Mouse (Mus musculus) heart, postnatal 0 days (tissue): ENCODE measurements around the gene Ap1g1. TPM values are rescaled to one million over a fixed set of nuclear protein-coding genes. Genes with fewer than 3 reads are reported as not detected.
A peak's percentile ranks its signal among the peaks of the same experiment; 100 is the strongest.

ENCODE experiments used
- ATAC-seq: fragments of 200-750 bp; cut with Nextera tagmentation; 2 replicates; pipeline ENCODE4 v1.8.0; 2017; ENCODE audit warnings: low read depth, moderate number of reproducible peaks, moderate library complexity; ENCODE audit not compliant: insufficient read depth
- DNase-seq: peaks from one replicate; pipeline ENCODE4 v3.0.0-alpha.2; 2016; ENCODE audit warnings: low spot score
- H3K27ac ChIP-seq: fragments of 300-500 bp; sonication (generic); 2 replicates; pipeline ENCODE4 v1.5.1; 2014; ENCODE audit warnings: low read depth, mild to moderate bottlenecking
- H3K27me3 ChIP-seq: fragments of 300-500 bp; sonication (generic); 2 replicates; pipeline ENCODE4 v1.6.1; 2014; ENCODE audit warnings: low read length, mixed read lengths; ENCODE audit not compliant: control insufficient read depth, insufficient read depth
- H3K36me3 ChIP-seq: fragments of 300-500 bp; sonication (generic); replicated peaks from 2 replicates; pipeline ENCODE4 v1.6.1; 2014; ENCODE audit warnings: low read length, mixed read lengths; ENCODE audit not compliant: control insufficient read depth, insufficient read depth
- H3K4me1 ChIP-seq: fragments of 300-500 bp; sonication (generic); 2 replicates; pipeline ENCODE4 v1.6.1; 2014; ENCODE audit warnings: antibody characterized with exemption; ENCODE audit not compliant: control insufficient read depth, insufficient read depth
- H3K4me2 ChIP-seq: fragments of 300-500 bp; sonication (generic); 2 replicates; pipeline ENCODE4 v1.6.1; 2014; ENCODE audit warnings: low read depth, mild to moderate bottlenecking, low read length, moderate library complexity
- H3K4me3 ChIP-seq: fragments of 300-500 bp; sonication (generic); 2 replicates; pipeline ENCODE4 v1.5.1; 2014; ENCODE audit warnings: low read depth, low read length
- H3K9ac ChIP-seq: fragments of 300-500 bp; sonication (generic); replicated peaks from 2 replicates; pipeline ENCODE4 v1.6.1; 2014; ENCODE audit warnings: low read depth, low read length, mixed read lengths
- H3K9me3 ChIP-seq: fragments of 300-500 bp; sonication (generic); replicated peaks from 2 replicates; pipeline ENCODE4 v1.6.1; 2016; ENCODE audit warnings: low read length; ENCODE audit not compliant: control insufficient read depth
- CTCF ChIP-seq: IDR thresholded peaks from 2 replicates; pipeline ENCODE4 v1.5.1; 2016; ENCODE audit warnings: antibody characterized with exemption, control low read depth, low read depth
- EP300 ChIP-seq: IDR thresholded peaks from 2 replicates; pipeline ENCODE4 v1.6.1; 2016; ENCODE audit warnings: antibody characterized with exemption, low read depth
- WGBS: fragments of 180-500 bp; shearing (Covaris S2); extraction: QIAGEN DNeasy Blood & Tissue Kit; methylation state at CpG from one replicate; pipeline ENCODE4 v1.1.7; 2014; 5-methylcytosine and 5-hydroxymethylcytosine counted together
- polyA plus RNA-seq: library from polyadenylated mRNA; unstranded; fragments of >200 nt; fragmentation: Nextera tagmentation; extraction: Ambion mirVana; gene quantifications from 2 replicates; pipeline ENCODE4 v1.2.1, GENCODE M21; 2015
- total RNA-seq: library from RNA; depleted of rRNA; stranded (reverse); fragments of >200 nt; gene quantifications from 2 replicates; pipeline ENCODE4 v1.2.3, GENCODE M21; 2014; ENCODE audit warnings: low replicate concordance

Ap1g1 gene
- total and polyA plus RNA-seq, 2 experiments from 2014 or later = 14.4 to 24.6 TPM

DNA sequence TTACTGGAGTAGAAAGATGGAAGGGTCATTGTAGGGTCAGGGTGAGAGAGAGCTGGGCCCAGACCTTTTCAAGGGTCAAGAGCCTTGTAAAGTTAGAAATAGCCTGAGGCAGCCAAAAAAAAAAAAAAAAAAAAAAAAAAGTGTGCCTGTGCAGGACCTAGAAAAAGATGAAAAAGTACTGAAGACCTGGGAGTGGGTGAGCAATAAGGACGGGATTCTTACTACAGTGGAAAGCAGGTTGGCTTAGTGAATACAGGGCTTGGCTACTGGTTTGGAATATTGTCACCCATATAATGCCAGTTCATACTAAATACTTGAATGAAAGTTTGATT is 40.3 kb upstream of the Ap1g1 start:
- H3K9me3 ChIP-seq = no peaks in the 10 kb centered on the region
- no peak for TF ChIP-seq EP300
- TF ChIP-seq CTCF = no peak
- peak overlapping the region; percentile 84 for H3K4me2 ChIP-seq
- H3K9ac ChIP-seq = no peak overlapping the region
- peaks cover 7% of the 10 kb centered on the region; the same call in 1 of the 2 replicates for H3K4me1 ChIP-seq
- H3K27me3 ChIP-seq = no peaks in the 10 kb centered on the region
- H3K27ac ChIP-seq = no peak overlapping the region
- peaks cover 15% of the 10 kb centered on the region for H3K36me3 ChIP-seq
- peak overlapping the region; percentile 96 for H3K4me3 ChIP-seq
- ATAC-seq (peak; percentile 3; the same call in 1 of the 2 replicates), DNase-seq (no peak)
- WGBS = 86% methylated on average over 1 of the region's 1 CpGs

DNA sequence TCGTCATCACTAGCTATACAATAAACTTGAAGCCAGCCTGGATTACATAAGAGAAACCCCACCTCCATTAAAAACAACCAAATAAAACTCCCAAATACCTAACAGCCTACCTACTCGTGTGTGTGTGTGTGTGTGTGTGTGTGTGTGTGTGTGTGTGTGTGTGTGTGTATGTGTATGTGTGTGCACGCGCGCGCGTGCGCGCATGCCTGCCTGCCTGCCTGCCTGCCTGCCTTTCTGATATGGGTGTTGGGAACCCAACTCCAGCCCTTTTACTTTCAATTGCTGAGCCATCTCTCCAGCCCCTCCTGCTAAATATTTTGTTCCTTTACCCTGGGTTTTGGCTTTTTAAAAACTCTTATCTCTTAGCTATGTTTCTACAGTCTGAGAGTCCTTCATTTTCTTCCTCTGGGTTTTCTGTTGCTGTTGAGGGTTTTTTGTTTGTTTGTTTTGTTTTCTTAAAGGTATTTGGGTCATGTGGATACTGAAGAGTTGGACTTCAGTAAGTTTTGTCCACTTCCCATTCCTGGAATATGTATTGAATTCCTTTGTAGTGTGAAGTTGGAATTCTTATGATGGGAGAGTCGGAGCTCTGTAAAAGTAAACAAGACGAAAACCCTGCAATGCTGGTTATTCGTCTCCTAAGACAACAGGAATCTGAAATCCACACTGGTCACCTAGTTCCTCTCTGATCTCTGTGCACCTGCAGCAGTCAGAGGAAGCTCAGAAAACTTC is 30.7 kb upstream of the Ap1g1 start:
- DNase-seq (no peak), ATAC-seq (no peak)
- Histone ChIP-seq H3K9ac (no peak overlapping the region), H3K4me3 (no peak overlapping the region), H3K27ac (no peak overlapping the region), H3K36me3 (no peaks in the 10 kb centered on the region), H3K27me3 (no peaks in the 10 kb centered on the region), H3K4me2 (no peak overlapping the region), H3K9me3 (no peaks in the 10 kb centered on the region), H3K4me1 (no peaks in the 10 kb centered on the region)
- TF ChIP-seq CTCF = no peak
- TF ChIP-seq EP300 = no peak
- 79% methylated on average over 12 of the region's 12 CpGs for WGBS

DNA sequence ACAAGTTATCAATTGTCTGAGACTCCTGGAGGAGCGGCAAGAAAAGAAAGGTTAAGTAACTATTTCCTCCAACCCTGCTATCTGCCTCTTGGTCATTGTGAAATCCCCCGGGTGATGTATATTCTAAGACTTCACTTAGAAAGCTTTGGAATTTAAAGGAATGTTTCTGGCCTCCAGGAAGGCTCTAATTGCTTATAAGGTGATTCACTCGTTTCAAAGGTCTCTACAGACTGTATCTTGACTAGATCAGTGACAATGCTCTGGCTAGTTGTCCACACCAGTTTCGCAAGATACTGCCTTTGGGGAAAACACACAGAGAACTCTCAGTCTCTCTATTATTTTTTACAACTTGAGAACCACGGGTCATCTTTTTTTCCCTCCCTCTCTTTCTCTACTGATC is 28.1 kb upstream of the Ap1g1 start:
- H3K9ac ChIP-seq = no peak overlapping the region
- no peaks in the 10 kb centered on the region for H3K36me3 ChIP-seq
- no peaks in the 10 kb centered on the region for H3K9me3 ChIP-seq
- no peak overlapping the region for H3K4me3 ChIP-seq
- 42% methylated on average over 5 of the region's 5 CpGs for WGBS
- DNase-seq (no peak), ATAC-seq (no peak)
- TF ChIP-seq EP300 (no peak), CTCF (no peak)
- H3K27me3 ChIP-seq = no peaks in the 10 kb centered on the region
- no peak overlapping the region for H3K27ac ChIP-seq
- no peak overlapping the region for H3K4me2 ChIP-seq
- no peaks in the 10 kb centered on the region for H3K4me1 ChIP-seq

DNA sequence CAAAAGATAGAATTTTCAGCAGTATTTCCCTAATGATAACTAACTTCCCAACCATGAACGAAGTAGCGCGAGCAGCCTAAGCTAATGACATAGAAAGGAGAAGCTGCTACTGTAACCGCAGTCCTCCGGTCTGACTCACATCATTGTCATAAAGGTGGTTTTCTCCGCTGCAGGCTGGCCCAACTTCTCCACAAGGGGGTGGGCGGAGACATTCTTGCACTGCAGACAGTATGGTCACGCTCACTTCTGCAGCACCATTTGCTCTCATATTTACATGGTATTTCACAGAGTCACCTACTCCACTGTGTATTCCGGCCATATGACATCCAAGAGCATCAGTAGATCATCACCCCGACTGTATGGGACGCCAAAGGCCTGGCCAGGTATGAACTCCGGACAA is 27.7 kb upstream of the Ap1g1 start:
- DNase-seq (no peak), ATAC-seq (no peak)
- Histone ChIP-seq H3K36me3 (no peaks in the 10 kb centered on the region), H3K4me2 (no peak overlapping the region), H3K4me3 (no peak overlapping the region), H3K9me3 (no peaks in the 10 kb centered on the region), H3K27me3 (no peaks in the 10 kb centered on the region), H3K27ac (no peak overlapping the region), H3K4me1 (no peaks in the 10 kb centered on the region), H3K9ac (no peak overlapping the region)
- 63% methylated on average over 12 of the region's 12 CpGs for WGBS
- TF ChIP-seq EP300 (no peak), CTCF (peak; percentile 19; the same call in 1 of the 2 replicates)

DNA sequence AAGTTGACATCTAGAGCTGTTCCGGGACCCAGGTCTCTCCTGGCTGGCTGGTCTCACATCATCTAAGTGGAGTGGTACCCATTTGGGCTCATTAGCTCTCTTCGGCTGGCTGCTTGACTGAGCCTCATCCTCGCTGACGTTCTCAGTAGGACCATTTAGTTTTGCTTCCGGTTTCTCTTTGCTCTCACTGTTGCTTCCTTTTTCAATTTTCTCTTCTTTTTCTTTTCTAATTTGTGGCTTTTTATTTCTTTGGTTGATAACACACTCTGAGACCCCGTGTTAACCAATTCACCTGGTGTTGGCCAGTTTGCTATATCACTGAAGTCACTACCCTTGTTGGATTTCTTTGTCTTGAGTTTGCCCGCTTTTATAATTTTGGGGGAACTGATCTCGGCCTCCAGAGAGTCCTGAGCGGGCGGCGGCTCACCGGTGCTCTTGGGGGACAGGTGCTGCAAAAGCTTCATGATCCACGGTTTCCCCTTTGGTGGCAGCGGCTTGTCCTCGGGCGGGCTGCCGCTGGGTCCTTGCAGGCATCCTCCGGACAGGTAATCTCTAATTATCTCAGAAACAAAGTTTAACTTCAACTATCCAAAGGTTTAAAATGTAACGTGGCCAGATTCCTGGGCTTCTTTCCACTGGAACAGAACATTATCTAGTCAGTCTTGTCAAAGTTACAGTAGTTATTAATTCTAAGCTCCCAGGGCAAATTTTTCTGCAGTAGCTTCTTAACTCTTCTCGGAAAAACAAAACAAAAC is 26.4 kb upstream of the Ap1g1 start:
- H3K4me1 ChIP-seq = no peaks in the 10 kb centered on the region
- no peak for DNase-seq
- H3K4me2 ChIP-seq = no peak overlapping the region
- no peak overlapping the region for H3K27ac ChIP-seq
- TF ChIP-seq CTCF (no peak), EP300 (no peak)
- H3K4me3 ChIP-seq = no peak overlapping the region
- no peaks in the 10 kb centered on the region for H3K36me3 ChIP-seq
- H3K9ac ChIP-seq = no peak overlapping the region
- no peaks in the 10 kb centered on the region for H3K9me3 ChIP-seq
- no peaks in the 10 kb centered on the region for H3K27me3 ChIP-seq
- no peak for ATAC-seq
- WGBS = 83% methylated on average over 20 of the region's 20 CpGs
